Mouse (Mus musculus) stomach, postnatal 0 days (tissue): ENCODE measurements at regions not wholly inside any gene's neighbourhood (a gene's known extent, or its start where the extent isn't known, plus 50 kb on each side); places are given as distances from the start of the nearest gene placed in this dataset.
A peak's percentile ranks its signal among the peaks of the same experiment; 100 is the strongest.

Experiments
- ATAC-seq: fragments of 200-750 bp; cut with Nextera tagmentation; 2 replicates; pipeline ENCODE4 v1.8.0; 2017; ENCODE audit not compliant: low FRiP score, low TSS enrichment
- DNase-seq: peaks from one replicate; pipeline ENCODE4 v3.0.0-alpha.2; 2016; ENCODE audit warnings: low spot score
- H3K27ac ChIP-seq: fragments of 300-500 bp; sonication (generic); replicated peaks from 2 replicates; pipeline ENCODE4 v1.5.1; 2014; ENCODE audit warnings: mild to moderate bottlenecking, control low read depth
- H3K27me3 ChIP-seq: fragments of 300-500 bp; sonication (generic); 2 replicates; pipeline ENCODE4 v1.6.1; 2014; ENCODE audit warnings: low read length; ENCODE audit not compliant: control insufficient read depth, insufficient read depth
- H3K36me3 ChIP-seq: fragments of 300-500 bp; sonication (generic); 2 replicates; pipeline ENCODE4 v1.6.1; 2014; ENCODE audit warnings: low read length, mixed read lengths; ENCODE audit not compliant: control insufficient read depth, insufficient read depth
- H3K4me1 ChIP-seq: fragments of 300-500 bp; sonication (generic); replicated peaks from 2 replicates; pipeline ENCODE4 v1.6.1; 2014; ENCODE audit warnings: antibody characterized with exemption; ENCODE audit not compliant: control insufficient read depth, insufficient read depth
- H3K4me2 ChIP-seq: fragments of 300-500 bp; sonication (generic); replicated peaks from 2 replicates; pipeline ENCODE4 v1.6.1; 2014; ENCODE audit warnings: low read depth, mild to moderate bottlenecking, control low read depth, moderate library complexity
- H3K4me3 ChIP-seq: fragments of 300-500 bp; sonication (generic); 2 replicates; pipeline ENCODE4 v1.5.1; 2014; ENCODE audit warnings: low read depth, low read length, control low read depth
- H3K9ac ChIP-seq: fragments of 300-500 bp; sonication (generic); 2 replicates; pipeline ENCODE4 v1.6.1; 2014; ENCODE audit warnings: mild to moderate bottlenecking, low read length, control low read depth, mixed read lengths
- H3K9me3 ChIP-seq: fragments of 300-500 bp; sonication (generic); 2 replicates; pipeline ENCODE4 v1.6.1; 2016; ENCODE audit warnings: low read length; ENCODE audit not compliant: control insufficient read depth
- CTCF ChIP-seq: IDR thresholded peaks from 2 replicates; pipeline ENCODE4 v1.5.1; 2016; ENCODE audit warnings: antibody characterized with exemption, low read depth, mild to moderate bottlenecking, moderate library complexity
- EP300 ChIP-seq: optimal IDR thresholded peaks from 2 replicates; pipeline ENCODE3; 2016; ENCODE audit warnings: antibody characterized with exemption
- WGBS: fragments of 180-500 bp; shearing (Covaris S2); extraction: QIAGEN DNeasy Blood & Tissue Kit; methylation state at CpG from one replicate; pipeline ENCODE4 v1.1.7; 2014; 5-methylcytosine and 5-hydroxymethylcytosine counted together

DNA sequence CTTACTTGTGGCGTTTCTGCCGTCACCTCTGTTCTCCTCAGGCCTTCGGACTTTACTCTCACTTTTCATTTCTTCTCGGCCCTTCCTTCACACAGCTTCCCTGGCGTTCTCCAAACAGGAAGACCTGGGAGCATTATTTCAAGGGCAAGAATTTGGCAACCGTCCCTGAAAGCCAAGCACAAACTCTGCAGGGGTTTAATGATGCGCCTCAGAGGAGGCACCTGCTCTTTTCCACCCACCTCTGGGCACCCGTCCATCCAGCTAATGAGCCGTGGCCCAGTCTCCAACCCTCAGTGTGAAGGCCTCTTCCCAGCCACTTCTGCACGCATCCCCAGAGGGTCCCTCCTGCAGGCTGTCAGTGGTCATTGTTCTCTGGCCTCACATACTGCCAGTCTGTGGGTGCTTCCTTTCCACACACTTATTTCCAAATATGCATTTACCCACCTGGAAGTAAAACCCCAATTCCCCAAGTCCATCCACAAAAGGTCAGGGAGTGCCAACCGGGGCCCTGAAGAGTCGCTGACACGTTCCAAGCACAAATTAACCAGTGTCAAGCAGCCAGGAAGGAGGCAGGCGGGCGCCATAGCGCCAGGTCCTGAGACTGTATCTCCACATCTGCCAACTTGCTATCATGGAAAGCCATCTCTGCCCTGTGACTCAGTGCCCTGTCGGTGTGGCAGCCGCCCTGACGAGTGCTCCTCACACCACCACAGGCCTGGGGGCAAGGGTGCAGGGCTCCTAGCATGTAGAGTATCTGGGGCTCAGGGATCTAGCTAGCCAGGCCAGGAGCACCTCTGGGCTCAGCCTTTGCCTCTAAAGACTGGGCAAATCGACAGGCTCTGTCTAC lies 56.0 kb upstream of the Slc45a1 start:
- Histone ChIP-seq H3K9ac (peak overlapping the region; percentile 23; the same call in 1 of the 2 replicates), H3K36me3 (no peaks in the 10 kb centered on the region), H3K27me3 (no peaks in the 10 kb centered on the region), H3K4me2 (no peak overlapping the region), H3K4me1 (peaks cover 10% of the 10 kb centered on the region), H3K9me3 (no peaks in the 10 kb centered on the region), H3K4me3 (no peak overlapping the region), H3K27ac (peak overlapping the region; percentile 82)
- ATAC-seq = peak; percentile 30
- WGBS = 65% methylated on average over 20 of the region's 20 CpGs
- no peak for DNase-seq
- no peak for TF ChIP-seq CTCF
- TF ChIP-seq EP300 = no peak

DNA sequence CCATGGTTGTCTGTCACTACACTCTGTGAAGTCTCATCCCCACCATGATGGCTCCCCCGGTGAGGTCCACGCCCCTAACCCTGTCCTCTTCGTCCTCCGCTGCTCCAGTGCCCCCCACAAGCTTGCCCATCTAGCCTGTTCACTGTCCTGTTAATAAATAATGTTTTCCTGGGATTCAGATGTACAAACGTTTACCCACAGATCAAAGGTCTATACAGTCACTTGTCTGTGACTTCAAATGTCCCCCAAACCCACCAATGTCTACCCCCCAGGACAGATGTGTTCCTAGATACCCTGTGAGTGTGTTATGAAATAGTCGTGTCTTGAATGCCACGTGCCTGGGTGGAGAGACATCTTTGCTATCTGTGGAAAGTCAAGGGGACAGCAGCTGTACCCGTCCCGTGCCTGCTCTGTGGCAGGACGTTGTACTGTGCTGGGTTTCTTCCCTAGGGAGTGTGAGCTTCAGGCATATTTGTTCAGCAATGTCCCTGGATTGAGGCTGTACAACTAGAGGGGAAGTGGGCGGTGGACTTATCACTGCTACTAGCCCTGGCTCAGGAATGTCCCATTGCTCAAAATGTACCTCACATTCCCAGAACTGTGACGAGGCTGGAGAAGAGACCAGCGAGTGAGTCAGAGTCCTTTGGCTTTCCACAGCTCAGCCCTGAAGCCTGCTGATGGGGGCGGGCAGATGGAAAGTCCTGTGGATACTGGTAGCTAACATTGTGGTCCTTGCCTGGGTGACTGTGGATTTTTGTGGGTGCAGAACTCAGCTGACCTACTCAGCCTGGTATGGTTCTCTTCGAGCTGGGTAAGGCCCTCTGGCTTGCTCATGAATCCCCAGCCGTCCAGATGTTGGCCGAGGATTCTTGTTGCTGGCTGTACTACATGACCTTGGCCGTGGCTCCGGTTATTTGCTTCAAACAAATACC lies 55.1 kb upstream of the Slc45a1 start:
- no peak for TF ChIP-seq EP300
- TF ChIP-seq CTCF = no peak
- H3K9ac ChIP-seq = peak overlapping the region; percentile 23; the same call in 1 of the 2 replicates
- peak overlapping the region; percentile 82 for H3K27ac ChIP-seq
- ATAC-seq = peak; percentile 72
- no peaks in the 10 kb centered on the region for H3K36me3 ChIP-seq
- DNase-seq = peak; percentile 68
- no peaks in the 10 kb centered on the region for H3K9me3 ChIP-seq
- no peak overlapping the region for H3K4me2 ChIP-seq
- no peaks in the 10 kb centered on the region for H3K27me3 ChIP-seq
- no peak overlapping the region for H3K4me3 ChIP-seq
- H3K4me1 ChIP-seq = peaks cover 10% of the 10 kb centered on the region
- 45% methylated on average over 19 of the region's 19 CpGs for WGBS

- no peak overlapping the region for H3K4me2 ChIP-seq
- no peak overlapping the region for H3K4me3 ChIP-seq
- H3K27me3 ChIP-seq = no peaks in the 10 kb centered on the region
- no peaks in the 10 kb centered on the region for H3K36me3 ChIP-seq
- DNase-seq = no peak
- WGBS = 90% methylated on average over 7 of the region's 7 CpGs
- ATAC-seq = no peak
- no peaks in the 10 kb centered on the region for H3K9me3 ChIP-seq
- peak overlapping the region; percentile 82; the same call in 1 of the 2 replicates for H3K27ac ChIP-seq
- TF ChIP-seq CTCF (no peak), EP300 (no peak)
- H3K9ac ChIP-seq = no peak overlapping the region
- peaks cover 10% of the 10 kb centered on the region for H3K4me1 ChIP-seq
These were observed 54.3 kb upstream of the Slc45a1 start for GRCm38 (mm10) chr4:150706291-150706690.

- Histone ChIP-seq H3K36me3 (no peaks in the 10 kb centered on the region), H3K4me2 (no peak overlapping the region), H3K4me1 (peaks cover 10% of the 10 kb centered on the region), H3K27ac (no peak overlapping the region), H3K9ac (no peak overlapping the region), H3K9me3 (no peaks in the 10 kb centered on the region), H3K4me3 (no peak overlapping the region), H3K27me3 (no peaks in the 10 kb centered on the region)
- no peak for DNase-seq
- TF ChIP-seq EP300 = no peak
- TF ChIP-seq CTCF = no peak
- ATAC-seq = no peak
- WGBS = 80% methylated on average over 5 of the region's 5 CpGs
These were observed 51.3 kb upstream of the Slc45a1 start for GRCm38 (mm10) chr4:150703266-150703665.
